Mouse (Mus musculus) MEL (cell line): ENCODE data around the gene Wipf3.

Experiments
- CTCF ChIP-seq, 3 experiments: IDR thresholded peaks in 2 of 3; conservative IDR thresholded peaks in 1 of 3; 2 replicates each; pipeline ENCODE4 v1.5.1; 2011 to 2012; ENCODE audit warnings: low read length in 3 of 3, low read depth in 2 of 3, mild to moderate bottlenecking in 2 of 3, improper control_type of control experiment in 1 of 3, inconsistent platforms in 1 of 3, mixed read lengths in 1 of 3, moderate library complexity in 1 of 3; ENCODE audit not compliant: control insufficient read depth in 1 of 3, insufficient read depth in 1 of 3, poor library complexity in 1 of 3, severe bottlenecking in 1 of 3
- POLR2A ChIP-seq, 2 experiments: IDR thresholded peaks; 2 replicates each; pipeline ENCODE4 v1.6.1; 2011 to 2012; ENCODE audit warnings: low read length in 2 of 2, mild to moderate bottlenecking in 2 of 2, control low read depth in 1 of 2, improper control_type of control experiment in 1 of 2, low read depth in 1 of 2, moderate library complexity in 1 of 2; ENCODE audit not compliant: control insufficient read depth in 1 of 2, insufficient read depth in 1 of 2, poor library complexity in 1 of 2

GRCm38 (mm10) chr6:54460915-54461671 lies 31.7 kb downstream of the Wipf3 start:
- no peak for TF ChIP-seq CTCF (IDR thresholded peaks at IDR 0.05 in 2 of 3, conservative IDR thresholded peaks at IDR 0.05 in 1 of 3; ENCODE audit: control insufficient read depth in 1 of 3, insufficient read depth in 1 of 3, low read depth in 2 of 3, low read length in 3 of 3, poor library complexity in 1 of 3, severe bottlenecking in 1 of 3)
- no peak for TF ChIP-seq POLR2A (IDR thresholded peaks at IDR 0.05; ENCODE audit: control insufficient read depth in 1 of 2, insufficient read depth in 1 of 2, low read depth in 1 of 2, low read length in 2 of 2, poor library complexity in 1 of 2)
